Mouse (Mus musculus): ENCODE data around the gene Xpa. TPM values are rescaled to one million over a fixed set of nuclear protein-coding genes. Genes with fewer than 3 reads are reported as not detected.

The Xpa gene
- polyA plus RNA-seq, 1 experiment, result 42.2 TPM

DNA sequence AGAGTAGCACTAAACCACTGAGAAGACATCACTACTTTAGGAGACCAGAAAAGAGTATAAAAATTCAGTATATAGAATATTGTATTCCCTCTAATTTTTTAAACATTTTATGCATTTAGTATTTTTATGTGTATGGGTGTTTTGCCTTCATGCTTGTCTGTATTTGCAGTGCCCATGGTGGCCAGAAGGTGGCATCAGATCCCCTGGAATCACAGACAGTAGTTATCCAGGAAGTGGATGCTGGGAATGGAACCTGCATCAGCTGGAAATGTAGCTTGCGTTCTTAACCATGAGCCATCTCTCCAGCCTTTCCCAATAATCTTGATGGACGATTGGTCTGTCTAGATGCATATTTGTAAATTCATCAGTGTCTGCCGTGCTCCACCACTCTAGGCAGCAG, 65.9 kb downstream of the Xpa start:
- H3K27me3 ChIP-seq (ENCODE audit: control insufficient read depth, insufficient read depth, low read length), result no peaks in the 10 kb centered on the region
- no peak overlapping the region for H3K27ac ChIP-seq (ENCODE audit: insufficient read depth, low read depth, low read length)
- H3K4me1 ChIP-seq (ENCODE audit: control insufficient read depth, insufficient read depth, insufficient read length, low read length), result no peaks in the 10 kb centered on the region
- no peak overlapping the region for H3K4me3 ChIP-seq (ENCODE audit: low read depth, low read length)
- WGBS, result 77% methylated on average over 3 of the region's 3 CpGs
- peaks cover 56% of the 10 kb centered on the region for H3K36me3 ChIP-seq (ENCODE audit: control insufficient read depth, insufficient read depth, low read length)
- TF ChIP-seq POLR2A (IDR thresholded peaks at IDR 0.05; ENCODE audit: low read depth, low read length) (no peak), CTCF (IDR thresholded peaks at IDR 0.05; ENCODE audit: extremely low read depth, insufficient read length, insufficient replicate concordance, low read depth, low read length) (peak; percentile 55; the same call in 1 of the 2 replicates)

DNA sequence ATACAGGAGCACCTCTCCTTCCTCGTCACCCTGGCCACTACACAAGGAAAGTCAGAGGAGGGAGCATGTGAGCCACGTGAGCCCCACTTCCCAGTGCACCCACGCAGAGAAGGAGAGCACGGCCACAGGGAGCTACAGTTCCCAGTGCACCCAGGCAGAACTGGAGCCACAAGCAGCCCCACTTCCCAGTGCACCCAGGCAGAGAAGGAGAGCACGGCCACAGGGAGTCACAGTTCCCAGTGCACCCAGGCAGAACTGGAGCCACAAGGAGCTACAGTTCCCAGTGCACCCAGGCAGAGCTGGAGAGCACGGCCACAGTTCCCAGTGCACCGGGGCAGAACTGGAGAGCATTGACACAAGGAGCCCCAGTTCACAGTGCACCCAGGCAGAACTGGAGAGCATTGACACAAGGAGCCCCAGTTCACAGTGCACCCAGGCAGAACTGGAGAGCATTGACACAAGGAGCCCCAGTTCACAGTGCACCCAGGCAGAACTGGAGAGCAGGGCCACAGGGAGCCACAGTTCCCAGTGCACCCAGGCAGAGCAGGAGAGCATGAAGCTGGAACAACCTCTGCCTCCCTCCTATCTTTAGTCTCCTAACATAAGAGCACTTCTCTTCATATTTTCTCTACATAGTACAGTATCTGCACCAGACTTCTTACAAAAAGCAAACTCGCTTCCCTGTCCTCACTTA, 66.7 kb downstream of the Xpa start:
- TF ChIP-seq POLR2A (IDR thresholded peaks at IDR 0.05; ENCODE audit: low read depth, low read length), result no peak
- no peak for TF ChIP-seq CTCF (IDR thresholded peaks at IDR 0.05; ENCODE audit: extremely low read depth, insufficient read length, insufficient replicate concordance, low read depth, low read length)
- H3K27me3 ChIP-seq (ENCODE audit: control insufficient read depth, insufficient read depth, low read length), result no peaks in the 10 kb centered on the region
- no peak overlapping the region for H3K27ac ChIP-seq (ENCODE audit: insufficient read depth, low read depth, low read length)
- 92% methylated on average over 8 of the region's 8 CpGs for WGBS
- peaks cover 59% of the 10 kb centered on the region for H3K36me3 ChIP-seq (ENCODE audit: control insufficient read depth, insufficient read depth, low read length)
- no peak overlapping the region for H3K4me3 ChIP-seq (ENCODE audit: low read depth, low read length)
- H3K4me1 ChIP-seq (ENCODE audit: control insufficient read depth, insufficient read depth, insufficient read length, low read length), result no peaks in the 10 kb centered on the region

DNA sequence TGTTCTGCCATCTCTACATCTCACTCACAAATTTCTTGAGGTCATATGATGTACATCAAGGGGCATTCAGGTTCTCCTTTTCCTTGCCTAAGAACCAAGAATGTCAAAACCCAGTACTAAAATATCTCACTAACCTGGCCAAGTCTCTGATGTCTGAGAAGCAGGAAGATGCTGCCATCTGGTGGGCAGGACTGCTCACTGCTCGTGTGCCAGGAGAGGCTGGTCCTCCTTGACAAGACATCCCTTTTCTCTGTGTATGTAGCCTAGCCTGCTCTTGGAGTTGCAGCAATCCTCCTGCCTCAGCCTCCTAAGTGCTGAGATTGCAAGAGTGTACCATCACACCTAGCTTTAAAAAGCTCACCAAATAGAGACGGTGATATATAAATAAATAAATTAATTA, 69.6 kb downstream of the Xpa start:
- TF ChIP-seq CTCF (IDR thresholded peaks at IDR 0.05; ENCODE audit: extremely low read depth, insufficient read length, insufficient replicate concordance, low read depth, low read length) (peak; percentile 86), POLR2A (IDR thresholded peaks at IDR 0.05; ENCODE audit: low read depth, low read length) (no peak)
- Histone ChIP-seq H3K4me3 (ENCODE audit: low read depth, low read length) (no peak overlapping the region), H3K4me1 (ENCODE audit: control insufficient read depth, insufficient read depth, insufficient read length, low read length) (no peaks in the 10 kb centered on the region), H3K27ac (ENCODE audit: insufficient read depth, low read depth, low read length) (no peak overlapping the region), H3K27me3 (ENCODE audit: control insufficient read depth, insufficient read depth, low read length) (no peaks in the 10 kb centered on the region), H3K36me3 (ENCODE audit: control insufficient read depth, insufficient read depth, low read length) (peaks cover 59% of the 10 kb centered on the region)
- WGBS, result 40% methylated on average over 2 of the region's 2 CpGs

DNA sequence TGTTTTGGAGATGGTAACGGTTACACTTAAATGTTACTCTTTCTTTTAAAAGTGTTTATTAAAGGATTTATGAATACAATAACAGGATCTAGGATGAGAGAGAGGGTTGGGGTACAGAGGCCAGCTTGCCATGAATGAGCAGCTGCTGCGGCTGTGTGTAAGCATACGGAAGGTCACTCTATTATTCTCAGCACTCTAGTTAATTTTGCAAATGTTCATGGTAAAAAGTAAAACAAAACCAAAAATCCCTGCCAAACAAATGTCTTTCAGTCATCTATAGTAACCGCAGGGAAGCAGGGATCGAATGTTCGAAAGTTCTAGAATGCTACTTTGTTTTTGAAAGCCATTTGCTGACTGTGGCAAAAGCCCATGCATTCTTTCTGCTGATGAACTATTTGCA, 72.8 kb downstream of the Xpa start:
- no peaks in the 10 kb centered on the region for H3K4me1 ChIP-seq (ENCODE audit: control insufficient read depth, insufficient read depth, insufficient read length, low read length)
- no peaks in the 10 kb centered on the region for H3K27me3 ChIP-seq (ENCODE audit: control insufficient read depth, insufficient read depth, low read length)
- H3K36me3 ChIP-seq (ENCODE audit: control insufficient read depth, insufficient read depth, low read length), result peaks cover 61% of the 10 kb centered on the region
- no peak for TF ChIP-seq POLR2A (IDR thresholded peaks at IDR 0.05; ENCODE audit: low read depth, low read length)
- TF ChIP-seq CTCF (IDR thresholded peaks at IDR 0.05; ENCODE audit: extremely low read depth, insufficient read length, insufficient replicate concordance, low read depth, low read length), result no peak
- WGBS, result 88% methylated on average over 6 of the region's 6 CpGs
- no peak overlapping the region for H3K27ac ChIP-seq (ENCODE audit: insufficient read depth, low read depth, low read length)
- H3K4me3 ChIP-seq (ENCODE audit: low read depth, low read length), result no peak overlapping the region

DNA sequence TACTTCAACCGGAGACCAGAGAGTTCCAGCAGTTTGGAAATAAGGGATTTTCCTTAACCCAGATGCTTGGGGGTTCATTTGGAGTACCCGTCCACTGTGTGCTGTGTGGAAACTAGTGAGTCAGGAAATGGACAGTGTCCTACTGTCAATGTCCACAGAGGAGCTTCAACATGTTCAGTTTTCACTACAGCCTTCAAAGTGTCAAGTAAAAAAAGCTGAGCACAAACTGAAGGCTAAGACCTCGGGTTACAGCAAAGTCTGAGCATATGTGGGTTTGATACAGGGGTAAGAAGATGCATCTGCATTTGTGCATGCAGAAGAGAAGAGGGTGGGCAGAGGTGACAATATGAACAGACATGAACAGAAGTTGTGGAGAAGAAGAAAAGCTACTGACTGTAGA, 75.3 kb downstream of the Xpa start:
- H3K36me3 ChIP-seq (ENCODE audit: control insufficient read depth, insufficient read depth, low read length), result peaks cover 76% of the 10 kb centered on the region
- no peak overlapping the region for H3K27ac ChIP-seq (ENCODE audit: insufficient read depth, low read depth, low read length)
- no peaks in the 10 kb centered on the region for H3K27me3 ChIP-seq (ENCODE audit: control insufficient read depth, insufficient read depth, low read length)
- H3K4me3 ChIP-seq (ENCODE audit: low read depth, low read length), result no peak overlapping the region
- no peaks in the 10 kb centered on the region for H3K4me1 ChIP-seq (ENCODE audit: control insufficient read depth, insufficient read depth, insufficient read length, low read length)
- 84% methylated on average over 3 of the region's 3 CpGs for WGBS
- TF ChIP-seq POLR2A (IDR thresholded peaks at IDR 0.05; ENCODE audit: low read depth, low read length) (no peak), CTCF (IDR thresholded peaks at IDR 0.05; ENCODE audit: extremely low read depth, insufficient read length, insufficient replicate concordance, low read depth, low read length) (no peak)

DNA sequence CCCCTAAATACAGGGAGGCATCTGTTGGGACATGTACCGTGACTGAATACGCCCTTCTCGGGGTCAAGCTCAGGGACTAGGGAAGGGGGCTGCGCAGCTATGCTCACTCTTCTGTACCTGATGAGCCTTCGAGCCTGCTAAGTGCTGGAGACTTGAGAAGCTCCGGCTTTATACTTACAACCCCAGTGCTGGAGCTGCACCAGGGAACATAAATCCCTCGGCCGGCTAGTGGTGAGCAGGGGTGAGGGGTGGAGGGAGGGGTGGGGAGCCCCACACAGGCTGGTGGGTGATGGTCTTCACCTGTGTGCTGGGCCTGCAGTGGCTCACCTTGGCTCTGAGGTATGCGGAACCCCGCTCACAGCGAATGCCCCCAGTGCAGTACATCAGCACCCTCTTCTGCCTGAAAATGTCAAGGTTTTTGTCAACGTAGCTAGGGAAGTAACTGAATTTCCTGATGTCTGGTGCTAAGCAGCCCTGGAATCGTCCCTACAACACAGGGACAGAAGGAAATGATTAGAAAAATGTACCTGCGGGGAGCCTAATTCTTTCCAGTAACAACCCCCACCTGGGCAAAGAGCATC, 76.5 kb downstream of the Xpa start:
- Histone ChIP-seq H3K4me3 (ENCODE audit: low read depth, low read length) (no peak overlapping the region), H3K27ac (ENCODE audit: insufficient read depth, low read depth, low read length) (no peak overlapping the region), H3K4me1 (ENCODE audit: control insufficient read depth, insufficient read depth, insufficient read length, low read length) (no peaks in the 10 kb centered on the region), H3K27me3 (ENCODE audit: control insufficient read depth, insufficient read depth, low read length) (no peaks in the 10 kb centered on the region), H3K36me3 (ENCODE audit: control insufficient read depth, insufficient read depth, low read length) (peaks cover 75% of the 10 kb centered on the region)
- TF ChIP-seq CTCF (IDR thresholded peaks at IDR 0.05; ENCODE audit: extremely low read depth, insufficient read length, insufficient replicate concordance, low read depth, low read length) (no peak), POLR2A (IDR thresholded peaks at IDR 0.05; ENCODE audit: low read depth, low read length) (no peak)
- 95% methylated on average over 14 of the region's 14 CpGs for WGBS

DNA sequence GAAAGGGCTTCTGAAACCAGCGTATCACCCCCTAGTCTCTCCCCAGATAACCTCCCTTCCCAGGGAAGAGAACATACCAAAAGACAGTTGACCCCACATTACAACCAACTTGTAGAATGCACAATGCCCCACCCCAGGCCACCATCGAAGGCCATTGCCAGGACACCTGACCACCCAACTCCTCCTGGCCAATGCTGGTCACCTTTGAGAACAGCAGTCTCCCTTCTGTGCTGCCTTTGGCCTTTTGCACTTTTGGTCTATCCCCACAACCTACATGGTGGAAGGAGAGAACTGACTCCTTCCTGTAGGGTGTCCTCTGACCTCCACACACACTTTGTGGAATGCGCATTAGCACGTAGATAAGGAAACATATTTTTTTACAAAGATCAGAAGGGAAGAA, 78.6 kb downstream of the Xpa start:
- Histone ChIP-seq H3K36me3 (ENCODE audit: control insufficient read depth, insufficient read depth, low read length) (peaks cover 65% of the 10 kb centered on the region), H3K4me1 (ENCODE audit: control insufficient read depth, insufficient read depth, insufficient read length, low read length) (no peaks in the 10 kb centered on the region), H3K4me3 (ENCODE audit: low read depth, low read length) (no peak overlapping the region), H3K27me3 (ENCODE audit: control insufficient read depth, insufficient read depth, low read length) (no peaks in the 10 kb centered on the region), H3K27ac (ENCODE audit: insufficient read depth, low read depth, low read length) (no peak overlapping the region)
- 95% methylated on average over 4 of the region's 4 CpGs for WGBS
- TF ChIP-seq POLR2A (IDR thresholded peaks at IDR 0.05; ENCODE audit: low read depth, low read length) (no peak), CTCF (IDR thresholded peaks at IDR 0.05; ENCODE audit: extremely low read depth, insufficient read length, insufficient replicate concordance, low read depth, low read length) (no peak)
